Mouse (Mus musculus) small intestine, adult 2 months (tissue): Measurements from ENCODE around the gene Ccdc27.

Source experiments
- CTCF ChIP-seq: fragments of 200-500 bp; IDR thresholded peaks from 2 replicates; pipeline ENCODE4 v1.5.1; 2012; ENCODE audit warnings: low read depth, mild to moderate bottlenecking, control low read depth, inconsistent platforms, low read length, moderate library complexity, mixed read lengths; ENCODE audit not compliant: insufficient replicate concordance, insufficient read length; ENCODE audit errors: extremely low read depth
- POLR2A ChIP-seq: fragments of 200-500 bp; IDR thresholded peaks from 2 replicates; pipeline ENCODE4 v1.6.1; 2012; ENCODE audit warnings: low read depth, mild to moderate bottlenecking, control low read depth, inconsistent platforms, low read length, moderate library complexity

GRCm38 (mm10) chr4:154070896-154071295, 28.4 kb upstream of the Ccdc27 start:
- TF ChIP-seq CTCF (no peak), POLR2A (no peak)
